Mouse (Mus musculus) MEL (cell line): ENCODE data around the gene Dclre1c.

Source experiments
- CHD1 ChIP-seq: IDR thresholded peaks from 2 replicates; pipeline ENCODE4 v1.6.1; 2012; ENCODE audit warnings: low read depth, mild to moderate bottlenecking, inconsistent platforms, low read length, improper control_type of control experiment
- CTCF ChIP-seq, 3 experiments: IDR thresholded peaks in 2 of 3; conservative IDR thresholded peaks in 1 of 3; 2 replicates each; pipeline ENCODE4 v1.5.1; 2011 to 2012; ENCODE audit warnings: low read length in 3 of 3, low read depth in 2 of 3, mild to moderate bottlenecking in 2 of 3, improper control_type of control experiment in 1 of 3, inconsistent platforms in 1 of 3, mixed read lengths in 1 of 3, moderate library complexity in 1 of 3; ENCODE audit not compliant: control insufficient read depth in 1 of 3, insufficient read depth in 1 of 3, poor library complexity in 1 of 3, severe bottlenecking in 1 of 3
- MXI1 ChIP-seq: IDR thresholded peaks from 2 replicates; pipeline ENCODE4 v1.6.1; 2011; ENCODE audit warnings: mild to moderate bottlenecking, low read depth, low read length, improper control_type of control experiment
- POLR2A ChIP-seq, 2 experiments: IDR thresholded peaks; 2 replicates each; pipeline ENCODE4 v1.6.1; 2011 to 2012; ENCODE audit warnings: low read length in 2 of 2, mild to moderate bottlenecking in 2 of 2, control low read depth in 1 of 2, improper control_type of control experiment in 1 of 2, low read depth in 1 of 2, moderate library complexity in 1 of 2; ENCODE audit not compliant: control insufficient read depth in 1 of 2, insufficient read depth in 1 of 2, poor library complexity in 1 of 2
- RCOR1 ChIP-seq: IDR thresholded peaks from 2 replicates; pipeline ENCODE4 v1.6.1; 2012; ENCODE audit warnings: low read depth, mild to moderate bottlenecking, inconsistent platforms, low read length, improper control_type of control experiment
- USF2 ChIP-seq, 2 experiments: IDR thresholded peaks; 2 replicates each; pipeline ENCODE4 v1.6.1; 2011 to 2012; ENCODE audit warnings: improper control_type of control experiment in 2 of 2, low read length in 2 of 2, borderline replicate concordance in 1 of 2, inconsistent platforms in 1 of 2, low read depth in 1 of 2, mild to moderate bottlenecking in 1 of 2; ENCODE audit not compliant: insufficient read depth in 1 of 2

DNA sequence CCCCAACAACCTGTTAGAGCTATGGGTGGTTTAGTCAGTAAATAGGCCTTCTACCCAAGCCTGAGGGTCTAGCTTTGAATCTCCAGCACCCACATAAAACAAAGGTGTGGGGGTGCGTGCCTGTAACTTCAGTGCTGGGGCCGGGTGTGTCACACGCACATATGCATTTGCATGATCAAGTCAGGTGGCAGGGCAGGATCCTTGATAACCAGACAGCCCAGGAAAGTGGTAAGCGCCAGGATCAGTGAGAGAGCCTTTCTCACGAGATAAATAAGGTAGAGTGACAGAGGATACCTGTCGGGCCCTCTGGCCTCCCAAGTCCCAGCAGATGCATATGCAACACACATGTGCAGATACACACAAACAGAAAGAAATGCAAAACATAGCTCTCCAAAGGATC is 75.6 kb downstream of the Dclre1c start:
- TF ChIP-seq POLR2A (IDR thresholded peaks at IDR 0.05; ENCODE audit: control insufficient read depth in 1 of 2, insufficient read depth in 1 of 2, low read depth in 1 of 2, low read length in 2 of 2, poor library complexity in 1 of 2) (no peak), RCOR1 (no peak), CHD1 (no peak), USF2 (IDR thresholded peaks at IDR 0.05; ENCODE audit: borderline replicate concordance in 1 of 2, insufficient read depth in 1 of 2, low read depth in 1 of 2, low read length in 2 of 2) (no peak), CTCF (IDR thresholded peaks at IDR 0.05 in 2 of 3, conservative IDR thresholded peaks at IDR 0.05 in 1 of 3; ENCODE audit: control insufficient read depth in 1 of 3, insufficient read depth in 1 of 3, low read depth in 2 of 3, low read length in 3 of 3, poor library complexity in 1 of 3, severe bottlenecking in 1 of 3) (no peak), MXI1 (no peak)
